Comparison of ENCODE assay signal across 8 mouse cellular contexts in the genomic region with DNA sequence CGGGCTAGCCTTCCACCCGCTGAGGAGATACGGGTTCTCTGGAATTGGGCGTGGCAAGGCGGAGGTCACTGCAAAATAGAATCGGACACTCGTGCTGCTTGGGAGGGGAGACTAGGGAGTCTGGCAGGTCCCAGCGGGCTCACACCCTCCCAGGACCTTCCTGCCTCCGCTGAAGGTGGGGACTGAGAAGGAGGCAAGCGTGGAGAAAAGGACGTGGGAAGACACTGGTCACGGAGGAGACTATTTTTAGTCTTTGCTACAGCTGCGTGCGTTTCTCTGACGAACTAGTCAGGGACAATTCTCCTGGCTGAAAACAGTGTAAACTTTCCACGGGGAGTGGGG.
DNase-seq lines count a peak whose midpoint lies in the region; ATAC-seq and TF ChIP-seq lines count a peak whose summit lies in the region.

No protein-coding gene starts in this region.

- peak overlapping the region; percentile 57 for H3K4me2 ChIP-seq in hindbrain, embryonic 14.5 days (replicated peaks)
- H3K4me2 ChIP-seq in midbrain, embryonic 15.5 days: peak overlapping the region; percentile 66

- H3K9me3 ChIP-seq in hindbrain, embryonic 14.5 days (ENCODE audit: control insufficient read depth, low read length): no peaks in the 10 kb centered on the region
- no peaks in the 10 kb centered on the region for H3K9me3 ChIP-seq in midbrain, embryonic 15.5 days

- H3K36me3 ChIP-seq in hindbrain, embryonic 14.5 days (replicated peaks; ENCODE audit: control insufficient read depth, insufficient read depth): no peaks in the 10 kb centered on the region
- H3K36me3 ChIP-seq in midbrain, embryonic 15.5 days (replicated peaks): no peaks in the 10 kb centered on the region

- intact Hi-C loops in left cerebral cortex, adult 2 months (cut with DNase I): loop anchor here (5.0 kb wide), 4 partner anchors 95 to 245 kb away; no protein-coding TSS in a partner anchor
- intact Hi-C loops in left cerebral cortex, postnatal 4 days (cut with DNase I): no loop called here
- intact Hi-C loops in left cerebral cortex, postnatal 10 days (cut with DNase I): loop anchor here (5.0 kb wide), 2 partner anchors 100 to 160 kb away; no protein-coding TSS in a partner anchor

- H3K4me3 ChIP-seq in left cerebral cortex, adult 2 months: peak overlapping the region; percentile 31
- H3K4me3 ChIP-seq in brown adipose tissue, adult 24 weeks (ENCODE audit: insufficient read depth, low read depth, low read length): peak overlapping the region; percentile 58
- H3K4me3 ChIP-seq in hindbrain, embryonic 14.5 days (replicated peaks; ENCODE audit: low read length): peak overlapping the region; percentile 30
- H3K4me3 ChIP-seq in midbrain, embryonic 15.5 days: peak overlapping the region; percentile 38

- no peak for TF ChIP-seq CTCF in left cerebral cortex, adult 2 months (IDR thresholded peaks at IDR 0.05)

- peak; percentile 40; the same call in 1 of the 2 replicates for ATAC-seq in hindbrain, embryonic 14.5 days (ENCODE audit: low FRiP score)
- ATAC-seq in midbrain, embryonic 15.5 days (replicated peaks): peak; percentile 54; the same call in 1 of the 2 replicates

- no peaks in the 10 kb centered on the region for H3K27me3 ChIP-seq in hindbrain, embryonic 14.5 days (ENCODE audit: control insufficient read depth, insufficient read depth, low read length)
- H3K27me3 ChIP-seq in midbrain, embryonic 15.5 days (replicated peaks): no peaks in the 10 kb centered on the region

- H3K4me1 ChIP-seq in brown adipose tissue, adult 24 weeks (ENCODE audit: control insufficient read depth, insufficient read depth, insufficient read length, low read length): peaks cover 4% of the 10 kb centered on the region; the same call in 1 of the 2 replicates
- H3K4me1 ChIP-seq in hindbrain, embryonic 14.5 days (replicated peaks; ENCODE audit: control insufficient read depth, insufficient read depth, low read length): no peaks in the 10 kb centered on the region
- 0 out of 2 replicates have a peak, but pooled peaks cover 2% of the 10 kb centered on the region for H3K4me1 ChIP-seq in midbrain, embryonic 15.5 days

- peak overlapping the region; percentile 44; the same call in 1 of the 2 replicates for H3K9ac ChIP-seq in hindbrain, embryonic 14.5 days
- H3K9ac ChIP-seq in midbrain, embryonic 15.5 days: peak overlapping the region; percentile 35; the same call in 1 of the 2 replicates

- no peak overlapping the region for H3K27ac ChIP-seq in left cerebral cortex, adult 2 months
- H3K27ac ChIP-seq in brown adipose tissue, adult 24 weeks (replicated peaks; ENCODE audit: low read depth, low read length): peak overlapping the region; percentile 14; the same call in 1 of the 2 replicates
- no peak overlapping the region for H3K27ac ChIP-seq in hindbrain, embryonic 14.5 days
- H3K27ac ChIP-seq in midbrain, embryonic 15.5 days: no peak overlapping the region

- DNase-seq in left cerebral cortex, adult 2 months (ENCODE audit: extremely low spot score in 1 of 2, low spot score in 2 of 2): no peak
- no peak for DNase-seq in left cerebral cortex, postnatal 4 days
- no peak for DNase-seq in hindbrain, embryonic 14.5 days (ENCODE audit: low spot score)
- DNase-seq in left cerebral cortex, postnatal 10 days (ENCODE audit: extremely low spot score in 1 of 2, low spot score in 2 of 2): no peak
- no peak for DNase-seq in frontal cortex, adult 2 months (ENCODE audit: extremely low spot score in 1 of 2, low spot score in 1 of 2)
- DNase-seq in adipocyte (ENCODE audit: low spot score): no peak

- 8% methylated on average over 16 of the region's 16 CpGs for WGBS in hindbrain, embryonic 14.5 days
- WGBS in midbrain, embryonic 15.5 days: 13% methylated on average over 16 of the region's 16 CpGs
